Mouse (Mus musculus) stomach, postnatal 0 days (tissue): ENCODE measurements around the gene Fhit.

ENCODE experiments used
- CTCF ChIP-seq: IDR thresholded peaks from 2 replicates; pipeline ENCODE4 v1.5.1; 2016; ENCODE audit warnings: antibody characterized with exemption, low read depth, mild to moderate bottlenecking, moderate library complexity
- EP300 ChIP-seq: optimal IDR thresholded peaks from 2 replicates; pipeline ENCODE3; 2016; ENCODE audit warnings: antibody characterized with exemption

DNA sequence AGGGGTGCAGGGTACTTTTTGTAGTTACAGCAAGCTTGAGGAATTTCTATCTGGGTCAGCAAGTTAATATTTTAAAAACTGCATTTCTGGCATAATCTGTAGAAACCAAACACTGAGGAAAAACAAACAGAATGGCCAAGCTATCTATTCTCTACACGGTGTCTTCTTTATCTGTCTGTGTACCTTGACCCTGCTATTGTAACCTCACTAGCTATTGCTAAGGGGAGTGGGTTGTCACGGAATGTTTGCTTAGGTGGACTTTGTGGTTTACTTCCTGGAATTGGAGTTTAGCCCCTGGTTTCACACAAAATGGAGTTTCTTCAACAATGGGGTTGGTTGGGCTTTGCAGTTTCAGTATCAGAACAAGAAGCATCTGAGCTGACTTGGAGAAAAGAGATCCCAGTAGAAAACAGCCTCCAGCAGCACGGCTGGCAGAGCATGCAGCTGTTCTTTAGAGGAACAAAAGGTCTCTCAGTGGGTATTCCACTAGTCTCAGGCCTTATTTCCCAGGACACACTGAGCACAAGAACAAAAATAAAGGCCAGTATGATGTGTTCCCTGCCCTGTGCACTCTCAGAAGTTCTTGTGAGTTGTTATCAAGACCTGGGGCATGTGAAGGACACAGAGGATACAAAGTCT, 1540.8 kb downstream of the Fhit start:
- TF ChIP-seq EP300, result no peak
- no peak for TF ChIP-seq CTCF
